Mouse (Mus musculus) heart, adult 2 months (tissue): ENCODE measurements around the gene AB124611.

Experiments
- CTCF ChIP-seq: fragments of 200-600 bp; IDR thresholded peaks from 2 replicates; pipeline ENCODE4 v1.8.1; 2022; ENCODE audit warnings: antibody characterized with exemption, mild to moderate bottlenecking, moderate library complexity
- EP300 ChIP-seq: fragments of 200-500 bp; IDR thresholded peaks from 2 replicates; pipeline ENCODE4 v1.6.1; 2011; ENCODE audit warnings: low read depth, low read length, control low read depth; ENCODE audit not compliant: insufficient read depth
- POLR2A ChIP-seq: fragments of 200-500 bp; IDR thresholded peaks from 2 replicates; pipeline ENCODE4 v1.6.1; 2011; ENCODE audit warnings: mild to moderate bottlenecking, low read depth, low read length, control low read depth; ENCODE audit not compliant: insufficient read depth

DNA sequence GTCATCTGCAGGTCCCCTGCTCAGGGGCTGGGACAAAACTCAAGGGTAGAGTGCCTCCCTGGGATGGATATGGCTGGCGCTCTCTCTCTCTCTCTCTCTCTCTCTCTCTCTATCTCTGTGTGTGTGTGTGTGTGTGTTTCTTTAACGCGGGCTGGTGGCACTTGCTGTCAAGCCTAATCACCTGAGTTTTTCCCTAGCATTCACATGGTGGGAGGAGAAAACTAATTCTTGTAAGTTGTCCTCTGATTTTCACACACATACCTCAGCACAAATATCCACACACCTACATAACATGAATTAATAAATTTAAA lies 613 bp downstream of the AB124611 start:
- TF ChIP-seq CTCF (no peak), POLR2A (no peak), EP300 (no peak)
